8 mouse cellular contexts compared by ENCODE assay signal in the genomic region with DNA sequence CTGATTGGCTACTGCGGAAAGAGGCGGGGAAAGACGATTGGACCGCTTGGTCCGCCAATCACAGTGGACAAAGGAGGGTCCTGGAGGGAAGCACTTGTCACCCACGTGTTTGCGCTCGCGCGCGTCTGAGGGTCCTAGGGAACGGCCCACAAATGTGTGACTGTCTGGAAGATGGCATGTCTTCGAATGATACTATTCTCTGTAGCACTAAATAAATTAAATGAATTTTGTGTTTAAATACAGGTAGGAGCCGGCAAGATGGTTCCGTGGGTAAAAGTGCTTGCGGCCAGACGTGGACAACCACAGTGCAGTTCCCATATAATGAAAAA. TPM values are rescaled to one million over a fixed set of nuclear protein-coding genes. Genes with fewer than 3 reads are reported as not detected.
DNase-seq lines count a peak whose midpoint lies in the region; ATAC-seq and TF ChIP-seq lines count a peak whose summit lies in the region.

No protein-coding gene starts in this region.

- peaks cover 5% of the 10 kb centered on the region for H3K4me1 ChIP-seq in heart, embryonic 12.5 days (replicated peaks)
- H3K4me1 ChIP-seq in E14TG2a.4 (replicated peaks; ENCODE audit: low read depth, low read length): peaks cover 42% of the 10 kb centered on the region
- peaks cover 21% of the 10 kb centered on the region for H3K4me1 ChIP-seq in forebrain, embryonic 16.5 days (replicated peaks; ENCODE audit: control insufficient read depth, insufficient read depth, low read length)
- H3K4me1 ChIP-seq in liver, postnatal 0 days (ENCODE audit: insufficient read depth): peaks cover 14% of the 10 kb centered on the region

- DNase-seq in heart, adult 11 months: no peak
- DNase-seq in liver, postnatal 0 days: no peak
- no peak for DNase-seq in ovary, postnatal 36 days (ENCODE audit: low spot score)
- no peak for DNase-seq in frontal cortex, postnatal 36 days (ENCODE audit: low spot score in 2 of 2)
- no peak for DNase-seq in spleen, postnatal 4 days (ENCODE audit: low spot score in 2 of 2)

- H3K4me2 ChIP-seq in heart, embryonic 12.5 days: peak overlapping the region; percentile 89
- H3K4me2 ChIP-seq in forebrain, embryonic 16.5 days (ENCODE audit: low read length): peak overlapping the region; percentile 82
- H3K4me2 ChIP-seq in liver, postnatal 0 days (ENCODE audit: low read depth, low read length): peak overlapping the region; percentile 98

- no peaks in the 10 kb centered on the region for H3K36me3 ChIP-seq in heart, embryonic 12.5 days
- 0 out of 2 replicates have a peak, but pooled peaks cover 5% of the 10 kb centered on the region for H3K36me3 ChIP-seq in E14TG2a.4 (ENCODE audit: insufficient read depth, low read length)
- no peaks in the 10 kb centered on the region for H3K36me3 ChIP-seq in forebrain, embryonic 16.5 days (ENCODE audit: control insufficient read depth, insufficient read depth)
- no peaks in the 10 kb centered on the region for H3K36me3 ChIP-seq in liver, postnatal 0 days (replicated peaks; ENCODE audit: insufficient read depth, low read length)

- 5% methylated on average over 17 of the region's 17 CpGs for WGBS in heart, embryonic 12.5 days
- 4% methylated on average over 17 of the region's 17 CpGs for WGBS in forebrain, embryonic 16.5 days
- WGBS in liver, postnatal 0 days (ENCODE audit: insufficient replicate concordance): 5% methylated on average over 17 of the region's 17 CpGs

- TF ChIP-seq EP300 in liver, postnatal 0 days (IDR thresholded peaks at IDR 0.05; ENCODE audit: low read depth): no peak

- H3K27ac ChIP-seq in heart, embryonic 12.5 days (ENCODE audit: poor library complexity, severe bottlenecking): no peak overlapping the region
- peak overlapping the region; percentile 33 for H3K27ac ChIP-seq in forebrain, embryonic 16.5 days (ENCODE audit: low read length)
- 0 out of 2 replicates have a peak overlapping the region, but pooled peaks have one; percentile 7 for H3K27ac ChIP-seq in liver, postnatal 0 days (ENCODE audit: low read depth)

- peak overlapping the region; percentile 74 for H3K4me3 ChIP-seq in heart, embryonic 12.5 days
- H3K4me3 ChIP-seq in E14TG2a.4 (replicated peaks; ENCODE audit: low read length): peak overlapping the region; percentile 45
- peak overlapping the region; percentile 83 for H3K4me3 ChIP-seq in forebrain, embryonic 16.5 days (replicated peaks; ENCODE audit: low read length)
- peak overlapping the region; percentile 86 for H3K4me3 ChIP-seq in liver, postnatal 0 days (ENCODE audit: low read depth, low read length)

- H3K27me3 ChIP-seq in heart, embryonic 12.5 days (replicated peaks): no peaks in the 10 kb centered on the region
- H3K27me3 ChIP-seq in E14TG2a.4 (ENCODE audit: insufficient read depth, low read length): peaks cover 11% of the 10 kb centered on the region
- no peaks in the 10 kb centered on the region for H3K27me3 ChIP-seq in forebrain, embryonic 16.5 days (replicated peaks; ENCODE audit: control insufficient read depth, insufficient read depth, low read length)
- H3K27me3 ChIP-seq in liver, postnatal 0 days (ENCODE audit: insufficient read depth, low read length): no peaks in the 10 kb centered on the region

- no peak overlapping the region for H3K9ac ChIP-seq in heart, embryonic 12.5 days
- peak overlapping the region; percentile 40 for H3K9ac ChIP-seq in forebrain, embryonic 16.5 days (replicated peaks; ENCODE audit: low read depth, low read length)
- H3K9ac ChIP-seq in liver, postnatal 0 days (replicated peaks): no peak overlapping the region

- TF ChIP-seq CTCF in E14TG2a.4 (conservative IDR thresholded peaks at IDR 0.05; ENCODE audit: low read length): no peak
- TF ChIP-seq CTCF in liver, postnatal 0 days (IDR thresholded peaks at IDR 0.05; ENCODE audit: low read depth): no peak

- H3K9me3 ChIP-seq in heart, embryonic 12.5 days (replicated peaks): no peaks in the 10 kb centered on the region
- no peaks in the 10 kb centered on the region for H3K9me3 ChIP-seq in E14TG2a.4 (ENCODE audit: low read length)
- H3K9me3 ChIP-seq in forebrain, embryonic 16.5 days (ENCODE audit: control insufficient read depth, low read length): no peaks in the 10 kb centered on the region
- H3K9me3 ChIP-seq in liver, postnatal 0 days (ENCODE audit: low read length): no peaks in the 10 kb centered on the region

- ATAC-seq in heart, embryonic 12.5 days (ENCODE audit: insufficient number of reproducible peaks, low FRiP score): no peak
- ATAC-seq in forebrain, embryonic 16.5 days: no peak
- no peak for ATAC-seq in liver, postnatal 0 days

RNA-seq across cellular contexts. Expression of gene Rps6ka5, which starts 1.4 kb away (rescaled TPM):
- 5.4 and 6.0 TPM in 2 replicates for polyA plus RNA-seq in heart, embryonic 12.5 days (2016; fragmentation: Nextera tagmentation; extraction: Ambion mirVana)
- polyA plus RNA-seq in forebrain, embryonic 16.5 days (2015; fragmentation: Nextera tagmentation; extraction: Ambion mirVana): 14.4 and 18.2 TPM in 2 replicates
- 1.3 and 1.6 TPM in 2 replicates for polyA plus RNA-seq in liver, postnatal 0 days (2015; fragmentation: Nextera tagmentation; extraction: Ambion mirVana)

RNA-seq across cellular contexts. Expression of gene Dglucy, which starts 53.4 kb away (rescaled TPM):
- polyA plus RNA-seq in heart, embryonic 12.5 days (2016; fragmentation: Nextera tagmentation; extraction: Ambion mirVana): 2.8 and 3.4 TPM in 2 replicates
- polyA plus RNA-seq in forebrain, embryonic 16.5 days (2015; fragmentation: Nextera tagmentation; extraction: Ambion mirVana): 3.0 and 3.3 TPM in 2 replicates
- 1.8 and 1.9 TPM in 2 replicates for polyA plus RNA-seq in liver, postnatal 0 days (2015; fragmentation: Nextera tagmentation; extraction: Ambion mirVana)
